Mouse (Mus musculus) brain, embryonic 14.5 days (tissue): Measurements from ENCODE around the gene Zfp764.

Source experiments
- CTCF ChIP-seq: fragments of 200-500 bp; IDR thresholded peaks from 2 replicates; pipeline ENCODE4 v1.5.1; 2012; ENCODE audit warnings: inconsistent platforms, mild to moderate bottlenecking, moderate library complexity, borderline replicate concordance; ENCODE audit not compliant: insufficient read depth, insufficient read length; ENCODE audit errors: extremely low read depth
- POLR2A ChIP-seq: fragments of 200-500 bp; IDR thresholded peaks from 2 replicates; pipeline ENCODE4 v1.6.1; 2012; ENCODE audit warnings: mild to moderate bottlenecking, inconsistent platforms, borderline replicate concordance; ENCODE audit not compliant: poor library complexity, insufficient read depth, insufficient read length, severe bottlenecking; ENCODE audit errors: extremely low read depth

- TF ChIP-seq CTCF: no peak
- TF ChIP-seq POLR2A: no peak
Measured at GRCm38 (mm10) chr7:127355796-127356195, 50.8 kb downstream of the Zfp764 start.
